Mouse (Mus musculus) mouse trophoblast stem cell (cell line): ENCODE measurements at regions not wholly inside any gene's neighbourhood (a gene's known extent, or its start where the extent isn't known, plus 50 kb on each side); places are given as distances from the start of the nearest gene placed in this dataset.
"Not testable (repeated sequence)": the region's sequence is repeated elsewhere in the genome, so short reads cannot be mapped to it uniquely, and the experiment has no call there.

Experiments
- in situ Hi-C, 2 experiments: fragments of 300-500 bp; cut with MseI, MboI; formaldehyde crosslinking; loops; 2 replicates in 1 of 2; 3 replicates in 1 of 2; pipeline ENCODE4 v1.15.1; 2025

GRCm38 (mm10) chr6:7120136-7120535, 164.3 kb downstream of the Sdhaf3 start:
- in situ Hi-C loops, result no loop called here

GRCm38 (mm10) chr6:7133042-7133441, 177.2 kb downstream of the Sdhaf3 start:
- in situ Hi-C loops, result no loop called here

- in situ Hi-C loops, result no loop called here
These were observed 178.3 kb downstream of the Sdhaf3 start for GRCm38 (mm10) chr6:7134062-7134461.

- in situ Hi-C loops, result no loop called here
These were observed 179.1 kb downstream of the Sdhaf3 start for GRCm38 (mm10) chr6:7134888-7135287.

GRCm38 (mm10) chr6:7181711-7182110, 225.9 kb downstream of the Sdhaf3 start:
- in situ Hi-C loops, result no loop called here

GRCm38 (mm10) chr6:7199046-7199599, 243.3 kb downstream of the Sdhaf3 start:
- in situ Hi-C loops, result no loop called here

GRCm38 (mm10) chr6:7215880-7216279, 260.1 kb downstream of the Sdhaf3 start:
- in situ Hi-C loops, result no loop called here

- in situ Hi-C loops, result no loop called here
These were observed 296.5 kb downstream of the Sdhaf3 start for GRCm38 (mm10) chr6:7252286-7252685.

GRCm38 (mm10) chr6:7277431-7277830, 277.2 kb upstream of the Tac1 start:
- in situ Hi-C loops, result no loop called here

GRCm38 (mm10) chr6:7306956-7307355, 247.7 kb upstream of the Tac1 start:
- in situ Hi-C loops, result no loop called here

- in situ Hi-C loops, result no loop called here
These were observed 241.2 kb upstream of the Tac1 start for GRCm38 (mm10) chr6:7313496-7313895.

GRCm38 (mm10) chr6:7326974-7327373, 227.7 kb upstream of the Tac1 start:
- in situ Hi-C loops, result no loop called here

GRCm38 (mm10) chr6:7356634-7357033, 198.0 kb upstream of the Tac1 start:
- in situ Hi-C loops, result no loop called here

- in situ Hi-C loops, result no loop called here
These were observed 187.5 kb upstream of the Tac1 start for GRCm38 (mm10) chr6:7367166-7367565.

- in situ Hi-C loops, result loop anchor here in 1 of 2 experiments (5.0 kb wide), 1 partner anchor 48 kb away; no protein-coding TSS in a partner anchor
These were observed 180.1 kb upstream of the Tac1 start for GRCm38 (mm10) chr6:7374629-7375028.

GRCm38 (mm10) chr6:7375851-7376250, 178.8 kb upstream of the Tac1 start:
- in situ Hi-C loops, result no loop called here

GRCm38 (mm10) chr6:7378651-7379050, 176.0 kb upstream of the Tac1 start:
- in situ Hi-C loops, result no loop called here

- in situ Hi-C loops, result loop anchor here in 1 of 2 experiments (5.0 kb wide), 1 partner anchor 52 kb away; no protein-coding TSS in a partner anchor
These were observed 129.9 kb upstream of the Tac1 start for GRCm38 (mm10) chr6:7424731-7425130.

- in situ Hi-C loops, result no loop called here
These were observed 113.0 kb upstream of the Tac1 start for GRCm38 (mm10) chr6:7441725-7442124.

- in situ Hi-C loops, result not testable (repeated sequence)
These were observed 112.4 kb upstream of the Tac1 start for GRCm38 (mm10) chr6:7442286-7442685.

- in situ Hi-C loops, result no loop called here
These were observed 98.8 kb upstream of the Tac1 start for GRCm38 (mm10) chr6:7455881-7456280.

- in situ Hi-C loops, result no loop called here
These were observed 90.8 kb upstream of the Tac1 start for GRCm38 (mm10) chr6:7463896-7464295.

GRCm38 (mm10) chr6:7464346-7464745, 90.3 kb upstream of the Tac1 start:
- in situ Hi-C loops, result no loop called here
